Mouse (Mus musculus): ENCODE data around the gene Zkscan5. TPM values are rescaled to one million over a fixed set of nuclear protein-coding genes. Genes with fewer than 3 reads are reported as not detected.

Zkscan5 gene
- total RNA-seq (2014; rRNA removed) (7.6 and 7.8 TPM in 2 replicates), polyA plus RNA-seq (2012; rRNA removed) (4.8 and 4.9 TPM in 2 replicates)

DNA sequence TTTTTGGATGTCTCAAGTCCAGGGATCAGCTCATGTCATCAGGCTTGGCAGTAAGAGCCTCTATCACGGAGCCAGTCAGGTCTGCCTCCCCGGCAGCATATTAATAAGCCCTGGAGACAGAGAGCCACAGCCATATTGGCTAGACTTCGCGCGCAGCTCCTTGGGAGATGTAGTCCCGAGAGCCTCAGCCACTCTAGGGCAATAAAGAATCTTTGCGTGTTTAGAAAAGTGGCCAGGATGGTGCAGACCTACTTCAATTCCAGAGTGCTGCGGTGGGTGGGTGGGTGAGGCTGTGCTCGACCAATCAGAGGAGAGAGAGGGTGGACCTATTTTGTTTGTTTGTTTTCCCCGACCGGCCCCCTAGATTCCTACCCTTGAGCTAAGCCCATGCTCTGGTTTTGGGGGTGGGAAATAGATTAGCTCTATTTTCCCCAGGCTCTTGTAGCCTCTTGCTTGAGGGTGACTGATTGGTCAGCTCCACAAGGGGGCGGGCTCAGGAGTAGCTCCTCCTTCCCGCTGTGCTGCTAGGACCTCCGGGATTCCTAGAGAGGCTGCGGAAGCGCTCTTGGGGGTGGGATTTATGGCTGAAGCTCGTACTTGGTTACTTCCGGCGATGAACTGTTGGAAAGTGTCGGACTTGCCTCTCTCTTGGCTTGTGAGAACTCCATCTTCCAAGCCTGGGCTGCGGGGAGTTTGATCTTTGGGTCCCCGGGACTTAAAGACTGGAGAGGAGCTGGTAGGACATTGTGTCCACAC lies at the start of gene Zkscan5:
Gene Zkscan5, plus strand, starts transcription at position 627 of the 756 bp plus-strand sequence.
- H3K4me1 ChIP-seq (ENCODE audit: control insufficient read depth, insufficient read depth, low read length) = peaks cover 11% of the 10 kb centered on the region; the same call in 1 of the 2 replicates
- WGBS = 1% methylated on average over 22 of the region's 22 CpGs
- peak; percentile 98 for DNase-seq (ENCODE audit: extremely low read depth, low read depth, low spot score)
- H3K27me3 ChIP-seq (ENCODE audit: control insufficient read depth, insufficient read depth, low read length) = no peaks in the 10 kb centered on the region
- H3K27ac ChIP-seq (replicated peaks; ENCODE audit: insufficient read depth, low read depth, low read length) = peak within 1 kb of the TSS; percentile 87
- peaks cover 11% of the 10 kb centered on the region; the same call in 1 of the 2 replicates for H3K79me2 ChIP-seq (ENCODE audit: control insufficient read depth, insufficient read depth, low read length)
- TF ChIP-seq CTCF (IDR thresholded peaks at IDR 0.05; ENCODE audit: low read depth, low read length) = no peak
- TF ChIP-seq POLR2A (IDR thresholded peaks at IDR 0.05; ENCODE audit: extremely low read depth, insufficient read depth, low read length) = peak; percentile 46; the same call in 1 of the 2 replicates
- H3K4me3 ChIP-seq (ENCODE audit: insufficient read depth, low read depth, low read length) = peak within 1 kb of the TSS; percentile 64
- peaks cover 5% of the 10 kb centered on the region for H3K36me3 ChIP-seq (ENCODE audit: control insufficient read depth, insufficient read depth, low read length)
- peak within 1 kb of the TSS; percentile 72 for H3K9ac ChIP-seq (ENCODE audit: low read depth, low read length)

DNA sequence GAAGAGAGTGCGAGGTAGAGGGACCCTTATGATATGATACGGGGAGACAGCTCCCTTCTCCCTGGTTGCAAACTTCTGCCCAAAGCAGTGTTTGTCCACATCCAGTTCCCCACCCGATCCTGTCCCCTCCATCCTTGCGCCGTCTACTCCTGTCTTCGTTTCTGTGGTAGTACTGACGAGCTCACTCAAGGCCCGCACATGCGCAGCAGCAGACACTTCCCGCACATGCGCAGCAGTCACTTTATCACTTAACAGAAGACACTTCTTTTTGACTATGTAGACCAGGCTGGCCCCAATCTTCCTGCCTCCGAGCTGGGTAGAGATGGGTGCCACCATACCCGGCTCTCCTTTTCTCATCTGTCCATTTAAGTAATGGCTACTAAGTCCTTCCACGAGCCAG lies 43.0 kb upstream of the Zkscan5 start:
- peaks cover 26% of the 10 kb centered on the region for H3K36me3 ChIP-seq (ENCODE audit: control insufficient read depth, insufficient read depth, low read length)

DNA sequence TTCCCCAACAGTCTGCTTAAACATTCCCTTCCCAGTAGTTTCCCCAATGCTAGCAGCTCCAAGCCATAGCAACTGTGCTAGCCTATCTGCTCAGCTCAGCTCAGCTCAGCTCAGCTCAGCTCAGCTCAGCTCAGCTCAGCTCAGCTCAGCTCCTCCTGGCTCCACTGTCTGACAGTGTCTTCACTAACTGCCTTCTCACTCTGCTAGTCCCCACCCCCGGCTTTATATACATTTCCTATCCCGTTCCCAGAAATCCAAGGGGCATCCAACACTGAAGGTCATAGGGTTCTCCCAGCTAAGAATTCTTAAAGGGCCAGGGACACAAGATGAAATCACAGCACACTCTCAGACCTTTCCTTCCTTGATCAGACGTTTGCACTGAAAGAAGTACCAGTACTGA lies 39.7 kb upstream of the Zkscan5 start:
- H3K9ac ChIP-seq (ENCODE audit: low read depth, low read length) = peak overlapping the region; percentile 31; the same call in 1 of the 2 replicates
- H3K4me3 ChIP-seq (ENCODE audit: insufficient read depth, low read depth, low read length) = no peak overlapping the region
- TF ChIP-seq CTCF (IDR thresholded peaks at IDR 0.05; ENCODE audit: low read depth, low read length) = no peak
- no peak for TF ChIP-seq POLR2A (IDR thresholded peaks at IDR 0.05; ENCODE audit: extremely low read depth, insufficient read depth, low read length)
- H3K79me2 ChIP-seq (ENCODE audit: control insufficient read depth, insufficient read depth, low read length) = peaks cover 14% of the 10 kb centered on the region; the same call in 1 of the 2 replicates
- WGBS = 63% methylated on average over 3 of the region's 3 CpGs
- peaks cover 7% of the 10 kb centered on the region for H3K4me1 ChIP-seq (ENCODE audit: control insufficient read depth, insufficient read depth, low read length)
- no peak overlapping the region for H3K27ac ChIP-seq (replicated peaks; ENCODE audit: insufficient read depth, low read depth, low read length)
- no peak for DNase-seq (ENCODE audit: extremely low read depth, low read depth, low spot score)
- no peaks in the 10 kb centered on the region for H3K27me3 ChIP-seq (ENCODE audit: control insufficient read depth, insufficient read depth, low read length)
- peaks cover 4% of the 10 kb centered on the region; the same call in 1 of the 2 replicates for H3K36me3 ChIP-seq (ENCODE audit: control insufficient read depth, insufficient read depth, low read length)

More for the DNA sequence above, 43.0 kb upstream of the Zkscan5 start:
- no peak overlapping the region for H3K4me3 ChIP-seq (ENCODE audit: insufficient read depth, low read depth, low read length)
- no peak overlapping the region for H3K9ac ChIP-seq (ENCODE audit: low read depth, low read length)
- peaks cover 6% of the 10 kb centered on the region for H3K4me1 ChIP-seq (ENCODE audit: control insufficient read depth, insufficient read depth, low read length)
- DNase-seq (ENCODE audit: extremely low read depth, low read depth, low spot score) = no peak
- no peaks in the 10 kb centered on the region for H3K27me3 ChIP-seq (ENCODE audit: control insufficient read depth, insufficient read depth, low read length)
- H3K79me2 ChIP-seq (ENCODE audit: control insufficient read depth, insufficient read depth, low read length) = peaks cover 5% of the 10 kb centered on the region; the same call in 1 of the 2 replicates
- TF ChIP-seq POLR2A (IDR thresholded peaks at IDR 0.05; ENCODE audit: extremely low read depth, insufficient read depth, low read length) (no peak), CTCF (IDR thresholded peaks at IDR 0.05; ENCODE audit: low read depth, low read length) (no peak)
- no peak overlapping the region for H3K27ac ChIP-seq (replicated peaks; ENCODE audit: insufficient read depth, low read depth, low read length)
- WGBS = 97% methylated on average over 14 of the region's 14 CpGs

DNA sequence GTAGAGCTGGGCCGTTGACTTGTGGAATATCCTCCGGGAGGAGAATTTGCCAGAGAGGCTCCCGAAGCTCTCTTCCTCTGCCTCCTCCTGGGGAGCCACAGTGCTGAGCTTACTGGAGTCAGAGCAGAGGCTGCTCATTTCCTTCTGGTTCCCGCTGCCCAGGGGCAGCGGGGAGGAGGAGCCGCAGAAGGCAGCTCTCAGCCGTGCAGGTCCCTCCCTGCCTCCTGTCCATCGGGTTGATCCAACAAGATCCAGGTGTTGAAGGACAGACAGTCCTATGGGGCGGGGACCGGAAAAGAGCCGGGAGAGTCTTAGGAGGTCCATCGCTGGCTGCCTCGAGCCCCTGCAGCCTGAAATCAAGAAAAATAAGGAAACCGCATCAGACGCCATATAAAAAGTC lies 39.2 kb upstream of the Zkscan5 start:
- Histone ChIP-seq H3K27me3 (ENCODE audit: control insufficient read depth, insufficient read depth, low read length) (no peaks in the 10 kb centered on the region), H3K9ac (ENCODE audit: low read depth, low read length) (peak overlapping the region; percentile 31; the same call in 1 of the 2 replicates), H3K36me3 (ENCODE audit: control insufficient read depth, insufficient read depth, low read length) (peaks cover 1% of the 10 kb centered on the region; the same call in 1 of the 2 replicates), H3K4me3 (ENCODE audit: insufficient read depth, low read depth, low read length) (no peak overlapping the region), H3K4me1 (ENCODE audit: control insufficient read depth, insufficient read depth, low read length) (peaks cover 7% of the 10 kb centered on the region), H3K79me2 (ENCODE audit: control insufficient read depth, insufficient read depth, low read length) (peaks cover 14% of the 10 kb centered on the region; the same call in 1 of the 2 replicates), H3K27ac (replicated peaks; ENCODE audit: insufficient read depth, low read depth, low read length) (no peak overlapping the region)
- WGBS = 89% methylated on average over 15 of the region's 15 CpGs
- no peak for DNase-seq (ENCODE audit: extremely low read depth, low read depth, low spot score)
- no peak for TF ChIP-seq CTCF (IDR thresholded peaks at IDR 0.05; ENCODE audit: low read depth, low read length)
- TF ChIP-seq POLR2A (IDR thresholded peaks at IDR 0.05; ENCODE audit: extremely low read depth, insufficient read depth, low read length) = no peak

DNA sequence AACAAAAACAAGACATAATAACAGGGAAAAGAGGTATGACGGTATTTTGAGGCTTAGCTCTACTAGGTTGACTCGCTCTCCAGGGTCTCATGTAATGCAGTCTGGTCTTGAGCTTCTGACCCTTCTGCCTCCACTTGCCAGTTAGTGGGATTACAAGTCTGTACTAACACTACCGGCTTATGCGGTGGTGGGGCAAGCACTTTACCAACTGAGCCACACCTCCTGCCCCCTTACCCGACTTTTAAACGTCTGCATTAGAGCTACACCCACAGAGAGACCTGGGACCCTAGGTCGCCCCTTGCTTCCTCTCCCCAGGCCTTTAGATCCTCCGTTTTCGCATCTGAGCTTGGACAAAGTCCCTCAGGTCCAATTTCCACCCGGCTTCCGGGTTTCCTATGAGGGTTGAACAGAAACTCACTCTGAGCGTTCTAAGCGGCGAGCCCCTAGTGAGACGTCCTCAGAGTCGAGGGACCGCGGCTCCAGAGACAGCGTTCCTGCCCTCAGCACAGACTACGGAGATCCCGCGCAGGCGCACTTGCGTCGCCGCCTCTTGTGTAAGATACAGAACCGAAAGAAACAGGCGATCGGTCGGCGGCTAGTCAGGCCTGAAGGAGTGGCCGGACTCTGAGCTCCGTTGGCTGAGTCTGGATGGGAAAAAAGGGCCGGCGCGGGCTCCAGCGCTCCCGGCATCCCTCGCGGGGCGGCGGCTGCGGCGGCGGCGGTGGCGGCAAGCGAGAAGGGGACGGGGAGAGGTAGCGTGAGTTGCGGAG lies 37.6 kb upstream of the Zkscan5 start, which contains the start of the genes Ptcd1 and Cpsf4:
Gene Ptcd1, minus strand, starts transcription at position 573 of the 770 bp plus-strand sequence.
Gene Cpsf4, plus strand, starts transcription at position 678 of the 770 bp plus-strand sequence.
- peak within 1 kb of the TSS; percentile 74 for H3K4me3 ChIP-seq (ENCODE audit: insufficient read depth, low read depth, low read length)
- peaks cover 14% of the 10 kb centered on the region; the same call in 1 of the 2 replicates for H3K79me2 ChIP-seq (ENCODE audit: control insufficient read depth, insufficient read depth, low read length)
- peak; percentile 92 for DNase-seq (ENCODE audit: extremely low read depth, low read depth, low spot score)
- no peaks in the 10 kb centered on the region; the same call in 1 of the 2 replicates for H3K36me3 ChIP-seq (ENCODE audit: control insufficient read depth, insufficient read depth, low read length)
- peak within 1 kb of the TSS; percentile 70 for H3K27ac ChIP-seq (replicated peaks; ENCODE audit: insufficient read depth, low read depth, low read length)
- peak within 1 kb of the TSS; percentile 83 for H3K9ac ChIP-seq (ENCODE audit: low read depth, low read length)
- under 1% methylated on average over 51 of the region's 51 CpGs for WGBS
- no peaks in the 10 kb centered on the region for H3K27me3 ChIP-seq (ENCODE audit: control insufficient read depth, insufficient read depth, low read length)
- TF ChIP-seq CTCF (IDR thresholded peaks at IDR 0.05; ENCODE audit: low read depth, low read length) (no peak), POLR2A (IDR thresholded peaks at IDR 0.05; ENCODE audit: extremely low read depth, insufficient read depth, low read length) (peak; percentile 53; the same call in 1 of the 2 replicates)
- peaks cover 7% of the 10 kb centered on the region for H3K4me1 ChIP-seq (ENCODE audit: control insufficient read depth, insufficient read depth, low read length)
